Mouse (Mus musculus): ENCODE data around the gene Hoxc13. TPM values are rescaled to one million over a fixed set of nuclear protein-coding genes. Genes with fewer than 3 reads are reported as not detected.

Hoxc13 gene
- polyA plus RNA-seq, 1 experiment from 2014 or later = 4.9 TPM

- H3K27me3 ChIP-seq = peaks cover 97% of the 10 kb centered on the region
- peak overlapping the region; percentile 68 for H3K9ac ChIP-seq
- H3K4me1 ChIP-seq (replicated peaks) = 0 out of 2 replicates have a peak, but pooled peaks cover 4% of the 10 kb centered on the region
- no peaks in the 10 kb centered on the region for H3K9me3 ChIP-seq
- peak overlapping the region; percentile 59; the same call in 1 of the 2 replicates for H3K27ac ChIP-seq (replicated peaks)
- H3K4me2 ChIP-seq = peak overlapping the region; percentile 46
- WGBS = under 1% methylated on average over 27 of the region's 28 CpGs
- peak overlapping the region; percentile 39 for H3K4me3 ChIP-seq
- no peak for ATAC-seq (ENCODE audit: low read depth)
- H3K36me3 ChIP-seq = no peaks in the 10 kb centered on the region
Measured at GRCm38 (mm10) chr15:102955007-102955382, 34.1 kb downstream of the Hoxc13 start.

- no peak for ATAC-seq (ENCODE audit: low read depth)
- Histone ChIP-seq H3K36me3 (no peaks in the 10 kb centered on the region), H3K27ac (replicated peaks) (peak overlapping the region; percentile 59), H3K4me2 (peak overlapping the region; percentile 46), H3K4me3 (peak overlapping the region; percentile 39), H3K4me1 (replicated peaks) (0 out of 2 replicates have a peak, but pooled peaks cover 7% of the 10 kb centered on the region), H3K9me3 (no peaks in the 10 kb centered on the region), H3K27me3 (peaks cover 99% of the 10 kb centered on the region), H3K9ac (peak overlapping the region; percentile 68)
- WGBS = under 1% methylated on average over 39 of the region's 40 CpGs
Measured at GRCm38 (mm10) chr15:102955833-102956640, 35.1 kb downstream of the Hoxc13 start.

- peaks cover 99% of the 10 kb centered on the region for H3K27me3 ChIP-seq
- no peaks in the 10 kb centered on the region for H3K36me3 ChIP-seq
- H3K4me3 ChIP-seq = peak overlapping the region; percentile 39
- H3K9me3 ChIP-seq = no peaks in the 10 kb centered on the region
- peak overlapping the region; percentile 68 for H3K9ac ChIP-seq
- peak overlapping the region; percentile 46 for H3K4me2 ChIP-seq
- H3K27ac ChIP-seq (replicated peaks) = peak overlapping the region; percentile 59; the same call in 1 of the 2 replicates
- H3K4me1 ChIP-seq (replicated peaks) = 0 out of 2 replicates have a peak, but pooled peaks cover 7% of the 10 kb centered on the region
- 3% methylated on average over 12 of the region's 12 CpGs for WGBS
- ATAC-seq (ENCODE audit: low read depth) = no peak
Measured at GRCm38 (mm10) chr15:102956906-102957305, 36.0 kb downstream of the Hoxc13 start.

- peak overlapping the region; percentile 78 for H3K27ac ChIP-seq (replicated peaks)
- peak overlapping the region; percentile 44 for H3K9ac ChIP-seq
- no peaks in the 10 kb centered on the region for H3K36me3 ChIP-seq
- peaks cover 96% of the 10 kb centered on the region for H3K27me3 ChIP-seq
- peak overlapping the region; percentile 20 for H3K4me3 ChIP-seq
- peaks cover 20% of the 10 kb centered on the region; the same call in 1 of the 2 replicates for H3K4me1 ChIP-seq (replicated peaks)
- WGBS = under 1% methylated on average over 13 of the region's 13 CpGs
- H3K9me3 ChIP-seq = no peaks in the 10 kb centered on the region
- ATAC-seq (ENCODE audit: low read depth) = peak; percentile 41; the same call in 1 of the 2 replicates
- H3K4me2 ChIP-seq = peak overlapping the region; percentile 47
Measured at GRCm38 (mm10) chr15:102959663-102960191, 38.8 kb downstream of the Hoxc13 start.

GRCm38 (mm10) chr15:102961728-102962127 is 40.8 kb downstream of the Hoxc13 start:
- H3K4me2 ChIP-seq = peak overlapping the region; percentile 47
- no peaks in the 10 kb centered on the region for H3K36me3 ChIP-seq
- H3K9me3 ChIP-seq = no peaks in the 10 kb centered on the region
- H3K27me3 ChIP-seq = peaks cover 96% of the 10 kb centered on the region
- H3K4me1 ChIP-seq (replicated peaks) = peaks cover 23% of the 10 kb centered on the region
- peak overlapping the region; percentile 57 for H3K9ac ChIP-seq
- H3K4me3 ChIP-seq = peak overlapping the region; percentile 23
- H3K27ac ChIP-seq (replicated peaks) = peak overlapping the region; percentile 52
- ATAC-seq (ENCODE audit: low read depth) = no peak
- WGBS = under 1% methylated on average over 6 of the region's 6 CpGs

- ATAC-seq (ENCODE audit: low read depth) = no peak
- Histone ChIP-seq H3K27ac (replicated peaks) (peak overlapping the region; percentile 75), H3K4me2 (peak overlapping the region; percentile 91), H3K9ac (peak overlapping the region; percentile 75), H3K4me1 (replicated peaks) (peaks cover 31% of the 10 kb centered on the region), H3K4me3 (peak overlapping the region; percentile 90), H3K27me3 (peaks cover 96% of the 10 kb centered on the region), H3K36me3 (no peaks in the 10 kb centered on the region), H3K9me3 (no peaks in the 10 kb centered on the region)
- 2% methylated on average over 13 of the region's 13 CpGs for WGBS
Measured at GRCm38 (mm10) chr15:102962492-102962891, 41.6 kb downstream of the Hoxc13 start.

- Histone ChIP-seq H3K27ac (replicated peaks) (peak overlapping the region; percentile 75), H3K9ac (peak overlapping the region; percentile 75), H3K27me3 (peaks cover 94% of the 10 kb centered on the region), H3K4me1 (replicated peaks) (peaks cover 31% of the 10 kb centered on the region), H3K4me2 (peak overlapping the region; percentile 91), H3K36me3 (no peaks in the 10 kb centered on the region), H3K9me3 (no peaks in the 10 kb centered on the region), H3K4me3 (peak overlapping the region; percentile 90)
- no peak for ATAC-seq (ENCODE audit: low read depth)
- WGBS = 4% methylated on average over 8 of the region's 8 CpGs
Measured at GRCm38 (mm10) chr15:102963259-102963658, 42.4 kb downstream of the Hoxc13 start.

- H3K27me3 ChIP-seq = peaks cover 93% of the 10 kb centered on the region
- peaks cover 31% of the 10 kb centered on the region for H3K4me1 ChIP-seq (replicated peaks)
- peak overlapping the region; percentile 90 for H3K4me3 ChIP-seq
- peak overlapping the region; percentile 75 for H3K9ac ChIP-seq
- WGBS = 2% methylated on average over 28 of the region's 28 CpGs
- peak overlapping the region; percentile 75 for H3K27ac ChIP-seq (replicated peaks)
- H3K4me2 ChIP-seq = peak overlapping the region; percentile 91
- no peaks in the 10 kb centered on the region for H3K36me3 ChIP-seq
- no peak for ATAC-seq (ENCODE audit: low read depth)
- H3K9me3 ChIP-seq = no peaks in the 10 kb centered on the region
Measured at GRCm38 (mm10) chr15:102963671-102964640, 43.1 kb downstream of the Hoxc13 start.

GRCm38 (mm10) chr15:102965003-102965891 is 44.3 kb downstream of the Hoxc13 start:
- Histone ChIP-seq H3K4me1 (replicated peaks) (peaks cover 30% of the 10 kb centered on the region), H3K36me3 (no peaks in the 10 kb centered on the region), H3K9ac (peak overlapping the region; percentile 75), H3K9me3 (no peaks in the 10 kb centered on the region), H3K27me3 (peaks cover 95% of the 10 kb centered on the region), H3K27ac (replicated peaks) (peak overlapping the region; percentile 75), H3K4me3 (peak overlapping the region; percentile 90), H3K4me2 (peak overlapping the region; percentile 91)
- whole genome bisulfite sequencing = 10% methylated on average over 26 of the region's 26 CpGs
- no peak for ATAC-seq (ENCODE audit: low read depth)

- H3K4me2 ChIP-seq = peak overlapping the region; percentile 91
- H3K4me1 ChIP-seq (replicated peaks) = peaks cover 38% of the 10 kb centered on the region
- H3K9ac ChIP-seq = peak overlapping the region; percentile 100
- peak; percentile 90 for ATAC-seq (ENCODE audit: low read depth)
- H3K36me3 ChIP-seq = no peaks in the 10 kb centered on the region
- no peaks in the 10 kb centered on the region for H3K9me3 ChIP-seq
- peak overlapping the region; percentile 90 for H3K4me3 ChIP-seq
- 3% methylated on average over 30 of the region's 30 CpGs for WGBS
- H3K27ac ChIP-seq (replicated peaks) = peak overlapping the region; percentile 88
- H3K27me3 ChIP-seq = peaks cover 92% of the 10 kb centered on the region
Measured at GRCm38 (mm10) chr15:102965892-102966775, 45.2 kb downstream of the Hoxc13 start.
